Mouse (Mus musculus) neural tube, embryonic 13.5 days (tissue): ENCODE results near the gene Decr2. TPM values are rescaled to one million over a fixed set of nuclear protein-coding genes. Genes with fewer than 3 reads are reported as not detected.
"Not testable (repeated sequence)": the region's sequence is repeated elsewhere in the genome, so short reads cannot be mapped to it uniquely, and the experiment has no call there.

ENCODE experiments used
- ATAC-seq: fragments of 200-750 bp; cut with Nextera tagmentation; 2 replicates; pipeline ENCODE4 v1.8.0; 2017; ENCODE audit warnings: low read depth, mild to moderate bottlenecking, moderate TSS enrichment, moderate library complexity
- H3K27ac ChIP-seq: fragments of 300-500 bp; sonication (generic); replicated peaks from 2 replicates; pipeline ENCODE4 v1.5.1; 2015; ENCODE audit warnings: moderate library complexity, mild to moderate bottlenecking, inconsistent platforms
- H3K27me3 ChIP-seq: fragments of 300-500 bp; sonication (generic); 2 replicates; pipeline ENCODE4 v1.6.1; 2015; ENCODE audit warnings: mild to moderate bottlenecking, inconsistent platforms
- H3K36me3 ChIP-seq: fragments of 300-500 bp; sonication (generic); 2 replicates; pipeline ENCODE4 v1.6.1; 2015; ENCODE audit warnings: mild to moderate bottlenecking, inconsistent platforms
- H3K4me1 ChIP-seq: fragments of 300-500 bp; sonication (generic); replicated peaks from 2 replicates; pipeline ENCODE4 v1.6.1; 2015; ENCODE audit warnings: inconsistent platforms
- H3K4me2 ChIP-seq: fragments of 300-500 bp; sonication (generic); 2 replicates; pipeline ENCODE4 v1.6.1; 2015; ENCODE audit warnings: inconsistent platforms, mild to moderate bottlenecking, moderate library complexity
- H3K4me3 ChIP-seq: fragments of 300-500 bp; sonication (generic); 2 replicates; pipeline ENCODE4 v1.5.1; 2015; ENCODE audit warnings: mild to moderate bottlenecking, inconsistent platforms
- H3K9ac ChIP-seq: fragments of 300-500 bp; sonication (generic); 2 replicates; pipeline ENCODE4 v1.6.1; 2015; ENCODE audit warnings: moderate library complexity, mild to moderate bottlenecking, inconsistent platforms
- H3K9me3 ChIP-seq: fragments of 300-500 bp; sonication (generic); 2 replicates; pipeline ENCODE4 v1.6.1; 2016; ENCODE audit warnings: inconsistent platforms
- WGBS: fragments of 180-500 bp; shearing (Covaris S2); methylation state at CpG from one replicate; pipeline ENCODE4 v1.1.7; 2015; 5-methylcytosine and 5-hydroxymethylcytosine counted together
- polyA plus RNA-seq: library from polyadenylated mRNA; unstranded; fragments of >200 nt; fragmentation: Nextera tagmentation; extraction: Ambion mirVana; gene quantifications from 2 replicates; pipeline ENCODE4 v1.2.1, GENCODE M21; 2015

Gene Decr2
- polyA plus RNA-seq, 1 experiment from 2014 or later = 35.1 TPM

DNA sequence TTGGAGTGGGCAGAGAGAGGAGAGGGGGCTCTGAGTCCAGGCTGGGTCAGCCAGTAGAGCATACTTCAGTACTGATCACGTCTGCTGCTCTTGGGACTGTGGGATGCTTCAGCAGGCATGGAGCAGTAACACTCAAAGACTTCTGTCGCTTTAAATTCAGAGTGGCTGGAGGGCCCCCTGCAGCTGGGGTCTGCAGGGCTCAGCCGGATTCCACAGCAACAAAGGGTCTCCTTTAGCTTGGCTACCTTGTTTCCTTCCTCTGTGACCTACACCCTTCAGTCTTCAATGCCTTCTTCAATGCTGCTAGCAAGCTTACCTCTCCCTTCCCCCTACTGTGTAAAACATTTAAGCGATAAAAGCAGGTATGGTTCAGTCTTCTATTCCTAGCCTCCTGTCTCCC lies 20.9 kb upstream of the Decr2 start:
- no peaks in the 10 kb centered on the region for H3K9me3 ChIP-seq
- H3K4me2 ChIP-seq = no peak overlapping the region
- no peak for ATAC-seq
- no peaks in the 10 kb centered on the region for H3K36me3 ChIP-seq
- peaks cover 21% of the 10 kb centered on the region for H3K4me1 ChIP-seq
- H3K9ac ChIP-seq = no peak overlapping the region
- peaks cover 57% of the 10 kb centered on the region for H3K27me3 ChIP-seq
- WGBS = 3% methylated on average over 4 of the region's 4 CpGs
- no peak overlapping the region for H3K4me3 ChIP-seq
- no peak overlapping the region for H3K27ac ChIP-seq

DNA sequence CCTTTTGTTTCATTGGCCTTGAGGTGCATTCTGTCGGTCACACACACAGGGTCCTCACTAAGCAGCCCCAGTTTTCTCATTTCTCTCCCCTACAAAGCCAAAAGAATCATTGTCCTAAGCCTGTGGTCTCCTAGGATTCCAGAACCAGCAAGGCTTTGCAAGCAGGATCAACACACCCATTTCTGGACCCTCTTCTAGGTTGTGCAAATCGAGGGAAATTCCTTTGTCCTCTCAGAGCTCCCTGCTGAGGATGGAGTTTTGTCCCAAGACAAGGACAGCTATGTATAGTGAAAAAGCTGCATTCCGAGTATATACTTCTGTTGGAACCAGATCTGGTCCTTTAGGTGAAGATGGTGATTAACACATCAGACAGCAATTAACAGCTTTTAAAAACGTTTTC lies 20.0 kb upstream of the Decr2 start:
- Histone ChIP-seq H3K4me3 (no peak overlapping the region), H3K27ac (no peak overlapping the region), H3K9ac (no peak overlapping the region), H3K4me2 (no peak overlapping the region), H3K27me3 (peaks cover 48% of the 10 kb centered on the region), H3K36me3 (no peaks in the 10 kb centered on the region), H3K4me1 (peaks cover 21% of the 10 kb centered on the region), H3K9me3 (no peaks in the 10 kb centered on the region)
- no peak for ATAC-seq
- 24% methylated on average over 4 of the region's 4 CpGs for WGBS

DNA sequence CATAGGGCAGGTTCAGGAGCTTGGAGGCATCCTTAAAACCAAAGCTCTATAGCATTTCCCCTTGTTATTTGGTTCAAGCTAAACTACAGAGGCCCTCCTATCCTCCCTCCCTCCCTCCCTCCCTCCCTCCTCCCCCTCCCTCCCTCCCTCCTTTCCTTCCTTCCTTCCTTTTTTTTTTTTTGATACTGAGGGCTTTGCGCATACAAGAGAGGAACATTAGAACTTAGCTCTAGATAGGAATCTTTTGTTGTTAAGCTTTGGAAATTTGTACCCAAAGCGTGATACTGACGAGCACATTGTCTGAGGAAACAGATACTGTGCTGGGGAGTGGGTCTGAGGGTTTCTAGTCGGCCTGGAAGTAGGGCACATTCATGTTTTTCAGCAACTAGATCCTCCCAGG lies 15.5 kb upstream of the Decr2 start:
- Histone ChIP-seq H3K4me3 (no peak overlapping the region), H3K9me3 (no peaks in the 10 kb centered on the region), H3K27me3 (peaks cover 6% of the 10 kb centered on the region), H3K4me1 (peaks cover under 1% of the 10 kb centered on the region; the same call in 1 of the 2 replicates), H3K36me3 (no peaks in the 10 kb centered on the region), H3K4me2 (no peak overlapping the region), H3K27ac (no peak overlapping the region), H3K9ac (no peak overlapping the region)
- no peak for ATAC-seq
- WGBS = 65% methylated on average over 4 of the region's 4 CpGs

- no peaks in the 10 kb centered on the region for H3K36me3 ChIP-seq
- H3K4me2 ChIP-seq = no peak overlapping the region
- H3K9me3 ChIP-seq = no peaks in the 10 kb centered on the region
- H3K4me3 ChIP-seq = no peak overlapping the region
- no peak for ATAC-seq
- H3K27ac ChIP-seq = no peak overlapping the region
- H3K4me1 ChIP-seq = no peaks in the 10 kb centered on the region
- H3K27me3 ChIP-seq = no peaks in the 10 kb centered on the region
- 36% methylated on average over 4 of the region's 4 CpGs for WGBS
- no peak overlapping the region for H3K9ac ChIP-seq
These were observed 11.3 kb upstream of the Decr2 start for GRCm38 (mm10) chr17:26101478-26101877.

DNA sequence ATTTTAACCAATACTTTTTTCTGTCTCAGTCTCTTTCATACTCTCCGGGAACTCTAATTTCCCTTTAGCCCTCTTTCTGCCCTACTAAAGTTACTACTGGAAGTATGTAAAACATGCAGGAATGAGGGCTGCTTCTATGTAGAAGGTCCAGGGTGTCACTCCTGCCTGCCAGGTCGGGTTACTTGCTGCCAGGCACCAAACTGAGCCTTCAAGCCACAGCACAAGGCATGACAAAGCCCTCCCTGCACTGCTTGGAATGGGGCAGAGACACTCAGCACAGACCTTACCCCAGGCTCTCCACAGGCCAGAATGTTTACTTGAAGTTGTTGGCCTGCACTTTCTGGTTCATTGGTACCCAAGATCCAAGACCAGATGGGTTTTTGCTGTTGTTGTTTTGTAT lies 10.0 kb upstream of the Decr2 start:
- Histone ChIP-seq H3K4me1 (no peaks in the 10 kb centered on the region; the same call in 1 of the 2 replicates), H3K4me2 (no peak overlapping the region), H3K27ac (no peak overlapping the region), H3K9me3 (no peaks in the 10 kb centered on the region), H3K9ac (no peak overlapping the region), H3K27me3 (no peaks in the 10 kb centered on the region), H3K36me3 (no peaks in the 10 kb centered on the region), H3K4me3 (no peak overlapping the region)
- ATAC-seq = no peak
- 44% methylated on average over 2 of the region's 2 CpGs for WGBS

DNA sequence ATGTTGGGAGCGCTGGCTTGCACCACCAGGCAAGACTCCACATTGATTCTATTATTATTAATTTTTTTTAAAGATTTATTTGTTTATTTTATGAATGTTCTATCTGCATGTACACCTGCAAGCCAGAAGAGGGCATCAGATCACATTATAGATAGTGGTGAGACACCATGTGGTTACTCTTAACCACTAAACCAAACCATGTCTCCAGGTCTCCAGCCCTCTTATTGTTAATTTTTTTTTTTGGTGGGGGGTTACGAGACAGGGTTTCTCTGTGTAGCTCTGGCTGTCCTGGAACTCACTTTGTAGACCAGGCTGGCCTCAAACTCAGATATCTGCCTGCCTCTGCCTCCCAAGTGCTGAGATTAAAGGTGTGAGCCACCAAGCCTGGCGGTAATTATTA lies 9.2 kb upstream of the Decr2 start:
- not testable (repeated sequence) for H3K4me3 ChIP-seq, H3K36me3 ChIP-seq, H3K27ac ChIP-seq, H3K4me1 ChIP-seq, H3K9me3 ChIP-seq, H3K9ac ChIP-seq, H3K27me3 ChIP-seq, H3K4me2 ChIP-seq, ATAC-seq
- WGBS = 66% methylated on average over 3 of the region's 3 CpGs

GRCm38 (mm10) chr17:26098461-26098860 lies 8.3 kb upstream of the Decr2 start:
- no peak for ATAC-seq
- Histone ChIP-seq H3K9ac (no peak overlapping the region), H3K27ac (no peak overlapping the region), H3K4me3 (no peak overlapping the region), H3K4me2 (no peak overlapping the region), H3K9me3 (no peaks in the 10 kb centered on the region), H3K36me3 (no peaks in the 10 kb centered on the region), H3K27me3 (no peaks in the 10 kb centered on the region), H3K4me1 (peaks cover 12% of the 10 kb centered on the region)
- WGBS = 91% methylated on average over 7 of the region's 7 CpGs

DNA sequence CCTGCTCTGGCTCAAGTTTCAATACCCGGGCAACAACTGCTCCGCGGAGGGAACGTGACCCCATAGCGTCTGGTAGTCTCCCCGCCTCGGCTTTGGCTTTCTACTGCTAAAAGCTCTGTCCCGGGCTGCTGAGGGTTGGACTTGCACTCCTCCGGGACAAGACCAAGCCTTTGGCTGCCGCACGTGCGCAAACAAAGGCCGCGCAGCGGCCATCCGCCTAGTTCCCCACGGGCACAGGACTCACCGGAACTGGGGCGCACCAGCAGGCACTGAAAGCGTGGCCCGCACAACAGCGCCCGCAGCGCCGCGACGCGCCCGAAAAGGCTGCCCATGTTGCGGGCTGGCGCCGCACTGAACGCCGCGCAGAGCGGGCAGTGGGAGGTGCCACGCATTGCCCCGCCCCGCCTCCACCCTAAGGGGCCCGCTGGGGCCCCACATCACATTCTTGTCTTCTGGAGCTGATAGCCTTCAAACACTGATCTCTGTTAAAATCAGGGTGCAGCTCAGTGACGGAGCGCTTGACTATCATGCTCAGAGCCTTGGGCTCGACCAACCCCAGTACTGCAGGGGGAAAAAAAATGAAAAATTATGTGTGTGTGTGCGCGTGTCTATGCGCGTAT lies 5.1 kb upstream of the Decr2 start, which contains the start of gene Nme4:
Gene Nme4 (minus strand): TSS at position 482 of the 620 bp plus-strand sequence.
- Histone ChIP-seq H3K4me3 (peak within 1 kb of the TSS; percentile 54), H3K9me3 (no peaks in the 10 kb centered on the region), H3K4me1 (peaks cover 12% of the 10 kb centered on the region), H3K9ac (peak within 1 kb of the TSS; percentile 78), H3K27ac (peak within 1 kb of the TSS; percentile 68), H3K27me3 (no peaks in the 10 kb centered on the region), H3K4me2 (peak within 1 kb of the TSS; percentile 77), H3K36me3 (no peaks in the 10 kb centered on the region; the same call in 1 of the 2 replicates)
- WGBS = 4% methylated on average over 47 of the region's 47 CpGs
- ATAC-seq = peak; percentile 72

- Histone ChIP-seq H3K4me2 (peak overlapping the region; percentile 77), H3K9ac (peak overlapping the region; percentile 78), H3K9me3 (no peaks in the 10 kb centered on the region), H3K36me3 (no peaks in the 10 kb centered on the region; the same call in 1 of the 2 replicates), H3K27ac (no peak overlapping the region; the same call in 1 of the 2 replicates), H3K27me3 (no peaks in the 10 kb centered on the region), H3K4me3 (peak overlapping the region; percentile 54), H3K4me1 (peaks cover 15% of the 10 kb centered on the region)
- ATAC-seq = no peak
- 27% methylated on average over 9 of the region's 9 CpGs for WGBS
These were observed 4.5 kb upstream of the Decr2 start for GRCm38 (mm10) chr17:26094531-26095110.

GRCm38 (mm10) chr17:26087059-26087564 lies 3.0 kb downstream of the Decr2 start:
- WGBS = 90% methylated on average over 9 of the region's 9 CpGs

DNA sequence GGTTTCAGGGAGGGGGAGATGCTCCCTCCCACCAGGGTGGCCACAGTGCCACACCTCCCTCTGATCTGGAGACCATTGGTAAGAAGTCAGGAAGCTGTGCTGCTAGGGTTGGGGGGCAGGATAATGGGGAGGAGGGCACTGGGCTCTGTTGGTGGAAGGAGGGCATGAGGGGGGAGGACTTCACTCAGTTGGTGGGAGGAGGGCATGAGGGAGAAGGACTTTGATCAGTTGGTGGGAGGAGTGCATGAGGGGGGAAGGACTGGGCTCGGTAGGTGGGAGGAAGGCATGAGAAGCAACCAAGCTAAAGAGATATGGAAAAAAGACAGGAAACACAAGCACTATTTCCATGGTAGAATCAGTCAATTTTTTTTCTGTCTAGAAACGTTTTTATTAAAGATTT lies 9.3 kb downstream of the Decr2 start:
- Histone ChIP-seq H3K27me3 (0 out of 2 replicates have a peak, but pooled peaks cover 4% of the 10 kb centered on the region), H3K27ac (no peak overlapping the region), H3K4me2 (no peak overlapping the region), H3K4me1 (no peaks in the 10 kb centered on the region), H3K9me3 (no peaks in the 10 kb centered on the region), H3K36me3 (peaks cover 21% of the 10 kb centered on the region), H3K9ac (no peak overlapping the region), H3K4me3 (no peak overlapping the region)
- ATAC-seq = no peak
- 52% methylated on average over 2 of the region's 2 CpGs for WGBS

More at GRCm38 (mm10) chr17:26087059-26087564, 3.0 kb downstream of the Decr2 start:
- Histone ChIP-seq H3K27me3 (no peaks in the 10 kb centered on the region), H3K27ac (no peak overlapping the region), H3K36me3 (peaks cover 19% of the 10 kb centered on the region), H3K9ac (no peak overlapping the region), H3K4me1 (peaks cover 6% of the 10 kb centered on the region), H3K9me3 (no peaks in the 10 kb centered on the region), H3K4me2 (no peak overlapping the region), H3K4me3 (no peak overlapping the region)
- no peak for ATAC-seq

DNA sequence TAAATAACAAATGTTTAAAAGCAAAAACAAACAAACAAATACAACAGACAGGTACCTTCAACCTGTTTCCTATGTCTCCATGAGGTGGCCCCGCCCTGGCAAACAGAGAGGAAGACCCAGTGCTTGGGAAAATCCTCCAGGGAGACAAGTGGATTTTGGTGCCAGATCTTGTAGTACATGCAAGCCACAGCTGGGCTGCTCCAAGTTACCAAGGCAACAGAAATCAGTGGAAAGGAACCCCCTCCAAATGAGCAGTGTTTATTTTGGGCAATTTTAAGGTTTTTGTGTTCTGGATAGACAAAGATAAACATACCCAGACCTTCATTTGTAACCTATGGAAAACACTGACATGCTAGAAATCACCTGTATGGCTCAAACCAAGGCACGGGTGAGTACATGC lies 11.3 kb downstream of the Decr2 start:
- ATAC-seq = no peak
- peaks cover 16% of the 10 kb centered on the region for H3K36me3 ChIP-seq
- H3K4me3 ChIP-seq = no peak overlapping the region
- WGBS = 71% methylated on average over 2 of the region's 2 CpGs
- H3K4me1 ChIP-seq = no peaks in the 10 kb centered on the region
- H3K27me3 ChIP-seq = 0 out of 2 replicates have a peak, but pooled peaks cover 7% of the 10 kb centered on the region
- no peaks in the 10 kb centered on the region for H3K9me3 ChIP-seq
- H3K9ac ChIP-seq = no peak overlapping the region
- no peak overlapping the region for H3K27ac ChIP-seq
- H3K4me2 ChIP-seq = no peak overlapping the region
